Mouse (Mus musculus): Measurements from ENCODE around the gene Fat3.

The Fat3 gene

DNA sequence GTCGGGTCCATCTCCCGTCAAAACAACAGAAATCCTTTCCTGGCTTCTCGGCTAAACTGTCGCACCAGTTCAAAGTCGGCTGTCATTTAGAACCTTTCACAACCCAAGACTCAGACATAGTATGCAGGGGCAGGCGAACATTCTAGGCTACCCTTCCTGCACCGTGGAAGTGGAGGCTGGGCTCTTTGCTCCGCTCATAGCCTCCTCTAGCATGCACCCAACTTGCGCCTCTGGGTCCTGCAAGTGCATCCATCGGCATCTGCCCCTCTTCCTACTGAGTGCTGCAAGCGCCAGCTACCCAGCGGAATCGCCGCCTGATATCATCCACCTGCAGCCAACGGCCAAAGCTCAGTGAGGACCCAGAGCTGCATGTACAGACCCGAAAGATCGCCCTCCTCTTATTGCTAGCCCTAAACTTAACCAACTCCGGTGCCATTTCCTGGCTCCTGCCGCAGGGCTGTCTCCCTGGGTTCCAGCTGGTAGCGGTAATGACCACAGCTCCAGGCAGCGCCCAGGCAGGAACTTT, at the start of gene Fat3:
Fat3 (minus strand) TSS at position 100 of the 526 bp plus-strand sequence.
- DNase-seq (ENCODE audit: inconsistent ontology term) = peak; percentile 53

DNA sequence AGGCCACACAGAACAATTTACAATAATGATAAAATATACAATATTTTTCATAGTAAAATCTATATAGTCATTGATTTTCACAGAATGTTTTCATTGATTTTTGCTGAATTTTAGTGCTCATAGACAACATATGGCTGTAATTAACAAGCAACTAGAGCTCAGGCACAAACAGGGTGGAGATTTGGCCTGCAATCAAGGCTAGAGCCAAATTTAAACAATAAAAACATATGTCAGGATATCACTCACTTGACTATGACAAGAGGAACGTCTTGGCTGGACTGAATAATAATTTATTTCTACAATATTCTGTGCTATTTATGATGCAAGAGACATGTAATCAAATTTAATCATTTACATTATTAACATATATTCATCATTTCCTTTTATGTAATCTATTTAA, 31.8 kb upstream of the Fat3 start:
- DNase-seq (ENCODE audit: inconsistent ontology term) = no peak

- no peak for DNase-seq (ENCODE audit: inconsistent ontology term)
These were observed 16.5 kb upstream of the Fat3 start for GRCm38 (mm10) chr9:16517543-16517942.

DNA sequence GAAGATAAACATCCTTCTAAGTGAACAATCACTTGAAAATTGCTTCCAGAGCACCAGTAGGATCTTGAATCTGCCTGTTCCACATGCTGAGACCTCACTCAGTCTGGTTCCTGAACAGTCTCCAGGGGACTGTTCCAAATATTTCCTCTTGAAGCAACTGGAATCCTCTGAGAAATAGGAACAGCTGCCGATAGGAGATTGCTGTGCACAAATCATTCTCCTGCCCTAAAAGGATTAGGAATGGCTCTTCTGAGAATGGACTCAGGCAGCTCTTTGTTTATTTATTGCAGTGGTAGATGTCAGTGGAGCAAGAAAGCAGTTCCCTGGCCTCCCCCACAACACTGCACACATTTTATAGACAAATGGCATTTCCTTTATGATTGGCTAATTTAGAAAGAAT, 10.9 kb upstream of the Fat3 start:
- no peak for DNase-seq (ENCODE audit: inconsistent ontology term)

GRCm38 (mm10) chr9:16503776-16504175, 2.7 kb upstream of the Fat3 start:
- DNase-seq (ENCODE audit: inconsistent ontology term) = no peak

GRCm38 (mm10) chr9:16502673-16503343, 1.7 kb upstream of the Fat3 start:
- DNase-seq (ENCODE audit: inconsistent ontology term) = peak; percentile 2

DNA sequence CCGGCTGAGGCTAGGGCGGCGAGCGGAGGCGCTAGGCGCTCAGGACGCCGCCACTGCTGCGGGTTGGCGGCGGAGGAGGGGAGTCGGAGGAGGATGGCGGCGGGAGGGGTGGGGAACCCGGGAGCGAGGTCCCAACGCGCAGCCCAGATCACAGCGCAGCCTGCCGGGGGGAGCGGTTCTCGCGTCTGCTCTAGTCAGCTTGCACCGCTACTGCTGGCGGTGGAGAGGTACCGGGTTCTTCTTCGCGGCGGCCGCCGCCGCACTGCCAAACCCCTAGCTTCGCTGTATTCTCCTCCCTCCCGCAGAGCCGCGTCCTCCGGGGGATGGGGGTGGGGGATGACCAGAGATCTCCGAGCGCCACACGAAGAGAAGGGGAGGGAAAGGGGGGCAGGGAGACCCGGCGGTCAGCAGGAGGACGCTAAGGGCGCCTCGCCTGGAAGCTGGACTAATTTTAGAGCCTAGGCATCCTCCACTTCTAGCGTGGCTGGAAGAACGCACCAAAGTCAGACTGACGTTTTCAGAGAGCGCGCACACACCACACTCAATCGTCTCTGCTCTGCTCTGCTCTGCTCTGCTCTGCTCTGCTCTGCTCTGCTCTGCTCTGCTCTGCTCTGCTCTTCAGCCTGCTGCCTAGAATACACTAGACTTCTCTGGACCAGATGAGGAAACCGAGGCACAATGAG, 1.0 kb upstream of the Fat3 start:
- DNase-seq (ENCODE audit: inconsistent ontology term) = peak; percentile 82

DNA sequence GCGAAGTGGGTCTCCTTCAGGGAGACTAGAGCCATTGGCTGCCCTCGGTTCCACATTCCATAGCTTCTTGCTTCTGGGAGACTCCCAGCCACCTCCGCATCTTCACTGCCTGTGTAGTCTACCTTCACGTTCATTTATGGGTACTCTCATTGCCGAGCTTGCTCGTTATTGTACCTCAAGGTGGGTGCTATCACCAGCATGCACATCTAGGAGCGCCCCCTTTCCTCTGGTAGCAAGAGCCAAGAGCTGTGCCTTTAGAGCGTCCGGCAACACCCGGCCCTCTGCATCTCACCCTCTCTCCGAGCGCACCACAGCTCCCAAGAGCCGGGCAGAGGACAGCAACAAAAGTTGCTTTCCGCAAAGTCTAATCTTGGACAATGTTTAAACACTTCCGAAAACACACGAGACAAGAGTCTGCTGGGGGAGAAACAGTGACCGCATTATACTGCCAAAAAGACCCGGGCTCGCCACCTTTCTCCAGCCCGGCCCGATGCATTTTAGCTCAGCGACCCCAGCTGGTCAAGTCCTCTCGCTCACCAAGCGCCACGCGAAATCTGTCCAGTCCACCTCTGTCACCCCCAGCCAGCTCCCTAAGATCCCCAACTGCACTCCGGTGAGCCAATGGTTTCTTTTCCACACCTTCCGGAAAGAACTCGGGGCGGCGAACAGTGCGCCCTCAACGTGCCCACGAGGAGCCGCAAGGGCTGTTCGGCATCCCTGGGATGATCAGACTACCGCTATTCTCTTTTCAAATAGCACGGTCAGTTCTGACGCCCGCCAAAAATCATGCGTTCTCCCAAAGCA, 501 bp downstream of the Fat3 start:
- peak; percentile 68 for DNase-seq (ENCODE audit: inconsistent ontology term)

GRCm38 (mm10) chr9:16499621-16500381, 1.3 kb downstream of the Fat3 start:
- DNase-seq (ENCODE audit: inconsistent ontology term) = peak; percentile 79

DNA sequence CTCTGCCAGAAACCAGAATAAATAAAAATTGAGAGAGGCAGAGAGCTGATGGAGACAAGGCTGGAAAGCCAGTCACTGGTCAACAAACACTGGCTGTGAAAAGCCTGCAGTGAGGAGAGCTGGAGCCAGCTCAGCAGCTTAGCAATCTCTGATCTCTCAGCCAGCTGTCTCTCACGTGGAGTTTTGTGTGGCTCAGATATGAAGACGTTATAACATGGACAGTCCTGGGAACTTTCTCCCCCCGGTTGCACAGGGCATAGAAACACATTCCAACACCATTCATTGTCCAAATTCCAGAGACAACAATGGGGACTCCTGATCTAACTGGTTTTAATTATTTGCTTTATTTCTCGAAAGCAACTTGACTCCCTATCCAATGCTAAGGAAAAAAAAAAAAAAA, 2.2 kb downstream of the Fat3 start:
- DNase-seq (ENCODE audit: inconsistent ontology term) = peak; percentile 84

DNA sequence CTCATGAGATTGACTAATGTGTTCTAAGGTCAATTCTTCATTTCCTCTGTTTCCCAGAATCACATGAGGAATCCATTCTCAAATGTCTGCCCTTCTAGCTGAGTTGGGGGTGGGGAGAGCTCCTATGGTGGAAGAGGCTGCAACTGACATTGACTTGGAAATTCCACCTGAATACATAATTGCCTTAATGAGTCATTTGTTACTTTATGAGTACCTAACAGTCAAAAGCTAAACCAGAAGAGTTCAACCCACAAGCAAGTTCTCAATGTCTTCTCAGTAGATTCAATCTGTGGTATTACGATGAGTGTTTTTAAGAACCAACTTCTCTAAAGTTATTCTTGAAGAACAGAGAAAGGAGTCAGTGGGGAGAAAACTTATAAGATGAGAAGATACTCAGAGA, 3.7 kb downstream of the Fat3 start:
- DNase-seq (ENCODE audit: inconsistent ontology term) = no peak

DNA sequence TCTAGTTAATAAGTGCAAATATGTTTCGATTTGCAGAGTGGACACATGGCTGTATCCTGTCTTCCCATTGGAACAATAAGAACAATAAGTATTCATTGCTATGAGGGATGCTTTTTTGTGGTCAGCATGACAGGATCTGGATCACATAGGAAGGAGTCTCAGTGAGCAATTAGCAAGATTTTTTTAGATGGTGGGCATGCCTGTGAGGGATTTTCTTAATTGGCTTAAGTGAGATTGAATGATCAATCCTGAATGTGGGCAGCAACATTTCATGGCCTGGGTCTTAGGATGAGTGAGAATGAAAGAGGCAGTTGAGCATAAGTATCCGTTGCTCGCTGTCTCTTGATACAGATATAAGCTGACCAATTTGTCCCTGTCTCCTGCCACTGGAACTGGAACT, 4.8 kb downstream of the Fat3 start:
- DNase-seq (ENCODE audit: inconsistent ontology term) = no peak

DNA sequence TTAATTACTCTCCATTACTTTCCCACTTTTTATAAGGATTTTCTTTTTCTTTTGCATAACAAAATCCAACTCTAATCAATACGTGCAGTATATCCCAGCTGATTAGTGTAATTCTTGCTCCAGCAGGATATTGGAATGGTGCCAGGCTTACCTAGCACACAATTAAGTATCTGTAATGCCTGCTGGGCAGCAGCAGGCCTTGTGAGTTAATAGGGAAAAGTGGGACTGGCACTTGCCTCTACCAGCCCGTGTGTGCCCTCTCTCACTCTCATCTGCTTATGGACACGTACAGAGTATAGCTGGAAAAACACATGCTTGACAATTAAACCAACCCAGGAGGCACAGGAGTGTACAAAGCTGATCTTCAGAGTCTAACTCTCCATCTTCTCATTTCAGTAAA, 11.4 kb downstream of the Fat3 start:
- DNase-seq (ENCODE audit: inconsistent ontology term) = no peak

DNA sequence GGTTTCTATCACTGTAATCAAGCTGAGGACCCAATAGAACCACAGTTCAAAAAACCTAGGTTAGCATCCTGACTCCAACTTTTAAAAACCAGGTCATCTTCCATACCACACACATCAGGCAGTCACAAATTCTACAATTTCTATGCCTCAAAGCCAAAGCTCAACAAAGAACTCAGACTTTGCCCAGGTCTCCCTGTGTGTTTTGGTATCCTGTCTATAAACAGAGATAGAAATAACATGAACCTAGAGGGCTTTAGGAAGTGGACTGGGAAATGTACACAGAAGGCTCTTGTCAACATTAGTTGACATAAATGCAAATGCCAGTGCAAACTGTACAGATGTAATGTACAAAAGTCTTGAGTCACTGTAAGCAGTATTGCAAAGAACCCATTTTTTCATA, 13.5 kb downstream of the Fat3 start:
- DNase-seq (ENCODE audit: inconsistent ontology term) = no peak

DNA sequence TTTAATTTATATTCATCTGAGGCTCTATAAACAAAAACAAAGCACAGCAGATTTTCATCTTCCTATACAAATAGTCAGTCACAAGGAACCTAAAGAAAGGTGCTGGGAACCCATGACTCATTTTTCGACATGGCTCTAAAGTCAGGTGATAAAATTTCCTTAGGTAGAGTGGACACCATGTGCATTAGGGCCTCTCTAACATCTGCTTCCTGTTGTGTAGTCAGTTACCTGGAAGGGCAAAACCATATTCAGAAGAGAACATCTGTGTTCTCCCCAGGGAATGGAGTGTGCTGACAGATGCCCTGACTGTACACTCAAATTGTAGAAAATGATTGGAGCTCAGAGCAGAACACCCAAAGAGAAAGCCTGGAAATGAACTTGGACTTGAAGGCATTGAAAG, 14.9 kb downstream of the Fat3 start:
- no peak for DNase-seq (ENCODE audit: inconsistent ontology term)

DNA sequence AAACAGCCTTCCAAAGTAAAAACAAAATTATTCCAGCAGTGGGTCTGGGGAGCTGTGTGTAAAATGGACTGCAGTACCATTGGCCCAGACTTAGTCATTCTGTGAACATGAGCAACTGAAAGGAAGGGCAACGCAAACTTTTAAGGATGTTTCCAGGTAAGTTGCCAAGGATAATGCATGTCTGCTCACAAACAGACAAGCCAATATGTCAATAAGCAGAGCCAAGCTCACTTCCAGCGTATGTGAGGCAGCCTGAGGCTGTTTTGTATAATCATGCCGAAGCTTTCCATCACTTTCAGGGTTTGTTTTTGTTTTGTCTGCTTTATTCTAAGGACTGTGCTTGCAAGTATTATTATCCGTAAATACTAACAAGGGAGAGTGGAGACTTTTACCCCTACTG, 15.9 kb downstream of the Fat3 start:
- peak; percentile 17 for DNase-seq (ENCODE audit: inconsistent ontology term)

DNA sequence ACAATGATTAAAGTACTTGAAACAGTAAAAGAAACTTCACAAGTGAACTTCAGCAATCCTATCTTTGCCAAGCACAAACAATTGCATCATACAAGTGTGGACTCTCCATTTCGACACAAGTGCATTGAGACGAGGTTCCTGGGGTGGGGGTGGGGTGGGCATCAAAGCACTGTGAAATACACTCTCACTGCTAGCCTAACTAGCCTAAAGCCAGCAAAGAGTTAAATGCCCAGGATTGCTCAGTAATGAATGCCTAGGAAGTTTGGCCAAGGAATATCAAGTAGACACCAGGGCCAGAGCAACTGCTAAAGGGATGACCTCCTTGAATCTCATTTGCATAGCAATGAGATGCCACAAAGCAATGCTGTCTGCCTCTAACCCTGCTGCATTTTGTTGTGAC, 16.3 kb downstream of the Fat3 start:
- DNase-seq (ENCODE audit: inconsistent ontology term) = peak; percentile 27

DNA sequence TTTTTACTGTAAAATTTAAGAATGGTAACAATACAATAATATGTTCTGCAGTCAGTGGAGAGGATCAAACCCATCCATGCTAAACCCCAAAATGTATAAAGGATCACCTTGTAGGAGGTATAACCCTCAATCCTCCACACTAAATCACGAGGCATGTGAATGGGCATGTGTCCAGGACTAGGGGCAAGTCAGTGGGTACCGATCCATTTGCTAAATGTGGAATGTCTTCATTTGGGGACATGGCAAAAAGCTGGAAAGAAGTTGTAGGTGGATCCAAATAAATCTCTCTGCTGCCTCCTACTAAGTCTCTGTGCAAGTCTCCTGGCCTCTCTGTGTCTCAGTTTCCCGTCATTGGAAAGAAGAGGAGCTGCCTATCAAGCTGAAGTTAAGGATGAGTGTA, 39.6 kb downstream of the Fat3 start:
- DNase-seq (ENCODE audit: inconsistent ontology term) = no peak

- DNase-seq (ENCODE audit: inconsistent ontology term) = no peak
These were observed 40.5 kb downstream of the Fat3 start for GRCm38 (mm10) chr9:16460591-16460990.

GRCm38 (mm10) chr9:16441930-16442329, 59.2 kb downstream of the Fat3 start:
- DNase-seq (ENCODE audit: inconsistent ontology term) = peak; percentile 32

DNA sequence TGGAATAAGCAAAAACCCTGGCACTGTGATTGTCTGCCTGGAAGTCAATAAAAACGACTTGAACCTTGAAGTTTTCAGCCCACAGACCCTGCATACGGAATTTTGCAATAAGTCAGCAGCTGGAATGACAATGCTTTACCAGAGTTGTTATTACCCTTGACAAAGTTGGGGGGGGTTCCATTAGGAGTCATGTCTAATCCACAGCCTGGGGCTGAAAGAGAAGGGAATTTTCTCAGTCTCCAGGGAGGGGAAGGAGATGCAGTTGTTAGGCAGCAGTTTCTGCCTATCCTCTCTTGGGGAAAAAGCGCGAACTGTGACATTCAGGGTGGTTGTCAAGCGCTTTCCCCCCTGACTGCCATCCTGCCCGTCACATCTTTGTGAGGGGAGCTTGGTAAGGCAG, 60.4 kb downstream of the Fat3 start:
- DNase-seq (ENCODE audit: inconsistent ontology term) = no peak

- DNase-seq (ENCODE audit: inconsistent ontology term) = no peak
These were observed 61.1 kb downstream of the Fat3 start for GRCm38 (mm10) chr9:16439941-16440340.
